Mouse (Mus musculus) liver, postnatal 0 days (tissue): Measurements from ENCODE around the gene Nufip1. TPM values are rescaled to one million over a fixed set of nuclear protein-coding genes. Genes with fewer than 3 reads are reported as not detected.

Source experiments
- ATAC-seq: fragments of 200-750 bp; cut with Nextera tagmentation; 2 replicates; pipeline ENCODE4 v1.8.0; 2017; ENCODE audit warnings: mild to moderate bottlenecking, moderate library complexity
- DNase-seq: peaks from one replicate; pipeline ENCODE4 v3.0.0-alpha.2; 2016
- H3K27ac ChIP-seq: fragments of 300-500 bp; sonication (generic); 2 replicates; pipeline ENCODE4 v1.5.1; 2014; ENCODE audit warnings: antibody characterized with exemption, moderate library complexity, mild to moderate bottlenecking, low read depth
- H3K27me3 ChIP-seq: fragments of 300-500 bp; sonication (generic); 2 replicates; pipeline ENCODE4 v1.6.1; 2014; ENCODE audit warnings: low read length, control low read depth, mixed read lengths; ENCODE audit not compliant: insufficient read depth
- H3K36me3 ChIP-seq: fragments of 300-500 bp; sonication (generic); replicated peaks from 2 replicates; pipeline ENCODE4 v1.6.1; 2014; ENCODE audit warnings: mild to moderate bottlenecking, control low read depth, low read length, moderate library complexity, mixed read lengths; ENCODE audit not compliant: insufficient read depth
- H3K4me1 ChIP-seq: fragments of 300-500 bp; sonication (generic); 2 replicates; pipeline ENCODE4 v1.6.1; 2014; ENCODE audit warnings: antibody characterized with exemption, mild to moderate bottlenecking, control low read depth; ENCODE audit not compliant: insufficient read depth
- H3K4me2 ChIP-seq: fragments of 300-500 bp; sonication (generic); 2 replicates; pipeline ENCODE4 v1.6.1; 2014; ENCODE audit warnings: low read depth, mild to moderate bottlenecking, low read length, moderate library complexity, mixed read lengths
- H3K4me3 ChIP-seq: fragments of 300-500 bp; sonication (generic); 2 replicates; pipeline ENCODE4 v1.5.1; 2014; ENCODE audit warnings: low read depth, low read length
- H3K9ac ChIP-seq: fragments of 300-500 bp; sonication (generic); replicated peaks from 2 replicates; pipeline ENCODE4 v1.6.1; 2014; ENCODE audit warnings: mild to moderate bottlenecking, moderate library complexity
- H3K9me3 ChIP-seq: fragments of 300-500 bp; sonication (generic); 2 replicates; pipeline ENCODE4 v1.6.1; 2016; ENCODE audit warnings: mild to moderate bottlenecking, control low read depth, low read length, mixed read lengths
- CTCF ChIP-seq: sonication (generic); IDR thresholded peaks from 2 replicates; pipeline ENCODE4 v1.5.1; 2016; ENCODE audit warnings: antibody characterized with exemption, low read depth
- EP300 ChIP-seq: IDR thresholded peaks from 2 replicates; pipeline ENCODE4 v1.6.1; 2016; ENCODE audit warnings: antibody characterized with exemption, low read depth, mild to moderate bottlenecking
- WGBS: fragments of 180-500 bp; shearing (Covaris S2); extraction: QIAGEN DNeasy Blood & Tissue Kit; methylation state at CpG from one replicate; pipeline ENCODE4 v1.1.7; 2014; ENCODE audit not compliant: insufficient replicate concordance; 5-methylcytosine and 5-hydroxymethylcytosine counted together
- polyA plus RNA-seq: library from polyadenylated mRNA; unstranded; fragments of >200 nt; fragmentation: Nextera tagmentation; extraction: Ambion mirVana; gene quantifications from 2 replicates; pipeline ENCODE4 v1.2.1, GENCODE M21; 2015

The Nufip1 gene
- polyA plus RNA-seq, 1 experiment from 2014 or later: 4.7 TPM

DNA sequence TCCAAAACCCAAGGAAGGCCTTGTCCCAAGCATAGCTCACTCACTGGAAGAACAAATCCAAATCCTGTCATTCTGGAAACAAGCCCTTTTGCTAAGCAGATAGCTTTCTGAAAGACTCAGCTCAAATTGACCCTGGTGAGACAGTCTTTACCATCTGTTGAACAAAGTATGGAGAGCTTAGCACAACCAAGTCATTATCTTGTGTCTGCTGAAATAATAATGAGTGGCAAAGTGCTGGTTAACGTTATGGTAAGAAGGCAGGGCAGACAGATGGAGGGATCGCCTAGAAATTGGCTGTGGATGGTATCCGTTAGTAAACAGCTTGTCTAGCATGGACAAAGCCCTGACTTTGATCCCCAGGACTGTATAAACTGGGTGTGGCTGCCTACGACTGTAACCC is 35.0 kb upstream of the Nufip1 start:
- Histone ChIP-seq H3K9ac (no peak overlapping the region), H3K9me3 (no peaks in the 10 kb centered on the region), H3K4me1 (no peaks in the 10 kb centered on the region), H3K27me3 (no peaks in the 10 kb centered on the region), H3K4me3 (no peak overlapping the region), H3K36me3 (no peaks in the 10 kb centered on the region), H3K4me2 (no peak overlapping the region), H3K27ac (no peak overlapping the region)
- DNase-seq: no peak
- no peak for ATAC-seq
- WGBS: 60% methylated on average over 4 of the region's 4 CpGs
- TF ChIP-seq CTCF (no peak), EP300 (no peak)

- no peak overlapping the region for H3K4me2 ChIP-seq
- no peaks in the 10 kb centered on the region for H3K36me3 ChIP-seq
- H3K9ac ChIP-seq: no peak overlapping the region
- ATAC-seq (no peak), DNase-seq (no peak)
- H3K27me3 ChIP-seq: no peaks in the 10 kb centered on the region
- no peak overlapping the region for H3K27ac ChIP-seq
- H3K9me3 ChIP-seq: no peaks in the 10 kb centered on the region
- no peaks in the 10 kb centered on the region for H3K4me1 ChIP-seq
- TF ChIP-seq EP300 (no peak), CTCF (no peak)
- WGBS: 57% methylated on average over 4 of the region's 4 CpGs
- H3K4me3 ChIP-seq: no peak overlapping the region
Observed at GRCm38 (mm10) chr14:76076602-76077001, 34.1 kb upstream of the Nufip1 start.

- 41% methylated on average over 9 of the region's 9 CpGs for WGBS
- no peak overlapping the region for H3K9ac ChIP-seq
- no peaks in the 10 kb centered on the region for H3K9me3 ChIP-seq
- H3K36me3 ChIP-seq: no peaks in the 10 kb centered on the region
- TF ChIP-seq CTCF: peak; percentile 84
- TF ChIP-seq EP300: no peak
- ATAC-seq (no peak), DNase-seq (no peak)
- no peaks in the 10 kb centered on the region for H3K27me3 ChIP-seq
- H3K4me2 ChIP-seq: no peak overlapping the region
- H3K4me3 ChIP-seq: no peak overlapping the region
- no peaks in the 10 kb centered on the region for H3K4me1 ChIP-seq
- H3K27ac ChIP-seq: no peak overlapping the region
Observed at GRCm38 (mm10) chr14:76077088-76077491, 33.6 kb upstream of the Nufip1 start.

- no peaks in the 10 kb centered on the region for H3K9me3 ChIP-seq
- H3K27me3 ChIP-seq: no peaks in the 10 kb centered on the region
- H3K27ac ChIP-seq: no peak overlapping the region
- no peak overlapping the region for H3K4me2 ChIP-seq
- H3K36me3 ChIP-seq: no peaks in the 10 kb centered on the region; the same call in 1 of the 2 replicates
- WGBS: 72% methylated on average over 11 of the region's 11 CpGs
- H3K4me3 ChIP-seq: no peak overlapping the region
- no peak overlapping the region for H3K9ac ChIP-seq
- ATAC-seq (no peak), DNase-seq (no peak)
- H3K4me1 ChIP-seq: no peaks in the 10 kb centered on the region
- peak; percentile 7; the same call in 1 of the 2 replicates for TF ChIP-seq CTCF
- TF ChIP-seq EP300: no peak
Observed at GRCm38 (mm10) chr14:76081451-76081850, 29.2 kb upstream of the Nufip1 start.

DNA sequence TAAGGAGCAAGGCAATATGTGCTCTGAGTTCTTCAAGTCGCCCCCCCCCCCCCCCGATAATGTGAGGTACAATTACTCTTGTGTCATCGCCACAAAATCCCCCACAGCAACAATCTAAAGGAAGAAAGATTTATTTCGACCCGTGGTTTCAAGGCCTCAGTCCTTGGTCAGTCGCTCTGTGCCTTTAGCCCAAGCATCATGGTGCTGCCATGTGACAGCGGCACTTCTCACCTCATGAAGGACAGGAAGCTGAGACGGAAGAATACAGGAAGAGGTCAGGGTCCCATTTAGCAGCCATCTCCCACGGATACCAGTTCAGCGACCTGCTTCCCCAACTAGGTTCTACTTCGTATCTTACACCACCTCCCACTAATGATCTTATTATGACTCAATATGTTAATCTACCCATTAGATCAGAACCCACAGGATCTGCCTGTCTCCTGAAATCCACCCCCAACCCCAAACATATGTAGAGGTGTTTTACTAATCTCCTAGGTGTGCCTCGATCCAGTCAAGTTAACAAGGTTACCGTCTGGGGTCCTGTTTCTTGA is 28.5 kb upstream of the Nufip1 start:
- H3K36me3 ChIP-seq: no peaks in the 10 kb centered on the region; the same call in 1 of the 2 replicates
- DNase-seq: no peak
- H3K27me3 ChIP-seq: no peaks in the 10 kb centered on the region
- 75% methylated on average over 13 of the region's 13 CpGs for WGBS
- TF ChIP-seq CTCF (no peak), EP300 (no peak)
- H3K4me2 ChIP-seq: no peak overlapping the region
- no peak overlapping the region for H3K4me3 ChIP-seq
- no peaks in the 10 kb centered on the region for H3K4me1 ChIP-seq
- no peak for ATAC-seq
- H3K9ac ChIP-seq: no peak overlapping the region
- no peak overlapping the region for H3K27ac ChIP-seq
- no peaks in the 10 kb centered on the region for H3K9me3 ChIP-seq

- no peaks in the 10 kb centered on the region; the same call in 1 of the 2 replicates for H3K36me3 ChIP-seq
- H3K27ac ChIP-seq: no peak overlapping the region
- TF ChIP-seq EP300 (no peak), CTCF (no peak)
- H3K4me1 ChIP-seq: no peaks in the 10 kb centered on the region
- no peak for ATAC-seq
- H3K4me3 ChIP-seq: no peak overlapping the region
- no peak for DNase-seq
- no peaks in the 10 kb centered on the region for H3K27me3 ChIP-seq
- H3K9ac ChIP-seq: no peak overlapping the region
- H3K4me2 ChIP-seq: no peak overlapping the region
- H3K9me3 ChIP-seq: no peaks in the 10 kb centered on the region
- 55% methylated on average over 3 of the region's 3 CpGs for WGBS
Observed at GRCm38 (mm10) chr14:76084188-76084587, 26.5 kb upstream of the Nufip1 start.
